Mouse (Mus musculus) thymus, adult 2 months (tissue): ENCODE results near the gene Rnf20. TPM values are rescaled to one million over a fixed set of nuclear protein-coding genes. Genes with fewer than 3 reads are reported as not detected.

Experiments used
- DNase-seq: peaks from one replicate; pipeline ENCODE4 v3.0.0; 2021
- H3K27ac ChIP-seq: fragments of 200-500 bp; 2 replicates; pipeline ENCODE4 v1.5.1; 2012; ENCODE audit warnings: low read length, control low read depth; ENCODE audit not compliant: control insufficient read depth, insufficient read depth
- H3K27me3 ChIP-seq: fragments of 200-500 bp; 2 replicates; pipeline ENCODE4 v1.6.1; 2012; ENCODE audit warnings: mild to moderate bottlenecking, low read length, moderate library complexity, mixed read lengths; ENCODE audit not compliant: control insufficient read depth, insufficient read depth
- H3K36me3 ChIP-seq: fragments of 200-500 bp; 2 replicates; pipeline ENCODE4 v1.6.1; 2012; ENCODE audit warnings: mild to moderate bottlenecking, low read length, moderate library complexity; ENCODE audit not compliant: control insufficient read depth, insufficient read depth
- H3K4me1 ChIP-seq: fragments of 200-500 bp; replicated peaks from 2 replicates; pipeline ENCODE4 v1.6.1; 2012; ENCODE audit warnings: low read length; ENCODE audit not compliant: control insufficient read depth, insufficient read depth
- H3K4me3 ChIP-seq: fragments of 200-500 bp; 2 replicates; pipeline ENCODE4 v1.5.1; 2012; ENCODE audit warnings: mild to moderate bottlenecking, low read length, control low read depth, moderate library complexity; ENCODE audit not compliant: control insufficient read depth, insufficient read depth
- CTCF ChIP-seq: fragments of 200-500 bp; IDR thresholded peaks from 2 replicates; pipeline ENCODE4 v1.5.1; 2012; ENCODE audit warnings: mild to moderate bottlenecking, control low read depth, low read length, moderate library complexity, borderline replicate concordance; ENCODE audit not compliant: control insufficient read depth, poor library complexity, insufficient read depth; ENCODE audit errors: extremely low read depth
- POLR2A ChIP-seq: fragments of 200-500 bp; IDR thresholded peaks from 2 replicates; pipeline ENCODE4 v1.6.1; 2012; ENCODE audit warnings: mild to moderate bottlenecking, low read length, control low read depth, moderate library complexity; ENCODE audit not compliant: control insufficient read depth, poor library complexity, insufficient read depth; ENCODE audit errors: extremely low read depth
- WGBS: fragments of 180-500 bp; shearing (Covaris S2); methylation state at CpG from one replicate; pipeline ENCODE4 v1.1.7; 2018; 5-methylcytosine and 5-hydroxymethylcytosine counted together
- polyA plus RNA-seq: library from polyadenylated mRNA; depleted of rRNA; stranded (reverse); fragments of >200 nt; gene quantifications from 2 replicates; pipeline ENCODE4 v1.2.3, GENCODE M21; 2012

The Rnf20 gene
- polyA plus RNA-seq, 1 experiment, result 34.6 TPM

DNA sequence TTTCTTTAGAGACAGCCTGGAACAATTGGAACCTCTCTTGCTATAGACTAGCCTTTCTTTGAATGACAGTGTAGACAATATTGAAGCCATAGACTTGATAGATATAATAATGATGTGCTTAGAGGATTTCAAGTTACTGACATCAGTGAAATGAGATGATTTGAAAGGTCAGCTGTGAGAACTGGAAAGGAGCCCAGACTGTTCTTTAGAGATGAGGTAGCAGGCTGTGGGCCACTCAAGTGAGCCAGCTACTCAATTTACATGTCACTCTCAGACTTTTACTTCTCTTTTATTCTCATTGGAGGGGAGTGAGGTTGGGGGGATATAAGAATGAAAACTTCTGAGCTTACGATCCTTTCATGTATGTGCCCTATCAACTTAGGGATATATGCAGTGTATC is 27.6 kb downstream of the Rnf20 start:
- Histone ChIP-seq H3K4me1 (no peaks in the 10 kb centered on the region), H3K4me3 (no peak overlapping the region), H3K27ac (no peak overlapping the region), H3K27me3 (no peaks in the 10 kb centered on the region), H3K36me3 (peaks cover 53% of the 10 kb centered on the region)
- no peak for DNase-seq
- TF ChIP-seq CTCF, result no peak
- TF ChIP-seq POLR2A, result no peak
- 90% methylated on average over 1 of the region's 1 CpGs for WGBS

DNA sequence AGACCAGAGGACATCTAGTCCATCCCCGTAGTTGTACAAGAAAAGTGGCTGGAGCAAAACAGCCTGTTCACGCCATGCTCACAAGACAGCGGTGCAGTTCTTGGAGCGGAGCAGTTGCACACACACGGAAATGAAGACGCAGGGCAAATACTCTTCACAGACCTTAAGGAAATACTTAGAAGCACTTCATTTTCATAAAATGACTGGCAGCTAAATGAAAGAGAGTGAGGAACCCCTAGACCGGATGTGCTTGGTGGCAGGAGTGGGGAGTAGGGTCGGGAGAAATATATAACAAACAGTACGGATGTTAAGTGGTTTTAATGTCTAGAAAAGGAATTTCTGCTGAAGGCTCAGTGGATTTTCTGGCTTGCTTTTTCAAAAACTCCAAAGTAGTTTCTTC is 29.9 kb downstream of the Rnf20 start:
- Histone ChIP-seq H3K36me3 (peaks cover 34% of the 10 kb centered on the region), H3K27ac (no peak overlapping the region), H3K27me3 (no peaks in the 10 kb centered on the region), H3K4me1 (no peaks in the 10 kb centered on the region), H3K4me3 (no peak overlapping the region)
- WGBS, result 95% methylated on average over 9 of the region's 9 CpGs
- no peak for TF ChIP-seq CTCF
- no peak for TF ChIP-seq POLR2A
- no peak for DNase-seq

DNA sequence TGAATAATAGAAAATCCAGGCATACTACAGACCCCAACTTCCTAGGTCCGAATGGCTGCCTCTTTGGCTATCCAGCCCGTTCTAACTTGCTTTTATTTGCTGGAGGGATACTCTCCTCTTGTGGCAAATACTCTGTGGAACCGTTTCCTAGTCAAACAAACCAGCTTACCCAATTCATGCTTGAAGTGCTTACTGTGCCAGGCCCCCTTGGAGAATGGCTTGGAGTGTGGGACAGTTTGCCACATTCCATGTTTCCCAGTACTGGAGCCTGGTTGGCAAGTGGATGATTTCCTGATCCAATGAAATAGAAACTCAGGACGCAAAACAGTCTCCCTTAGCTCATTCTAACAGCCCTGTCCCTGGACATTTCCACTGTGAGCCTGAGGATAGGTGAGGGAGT is 30.4 kb downstream of the Rnf20 start:
- 97% methylated on average over 4 of the region's 4 CpGs for WGBS
- TF ChIP-seq POLR2A, result no peak
- no peak for TF ChIP-seq CTCF
- H3K36me3 ChIP-seq, result peaks cover 29% of the 10 kb centered on the region
- H3K27ac ChIP-seq, result no peak overlapping the region
- H3K4me3 ChIP-seq, result no peak overlapping the region
- no peaks in the 10 kb centered on the region for H3K27me3 ChIP-seq
- H3K4me1 ChIP-seq, result no peaks in the 10 kb centered on the region
- no peak for DNase-seq

DNA sequence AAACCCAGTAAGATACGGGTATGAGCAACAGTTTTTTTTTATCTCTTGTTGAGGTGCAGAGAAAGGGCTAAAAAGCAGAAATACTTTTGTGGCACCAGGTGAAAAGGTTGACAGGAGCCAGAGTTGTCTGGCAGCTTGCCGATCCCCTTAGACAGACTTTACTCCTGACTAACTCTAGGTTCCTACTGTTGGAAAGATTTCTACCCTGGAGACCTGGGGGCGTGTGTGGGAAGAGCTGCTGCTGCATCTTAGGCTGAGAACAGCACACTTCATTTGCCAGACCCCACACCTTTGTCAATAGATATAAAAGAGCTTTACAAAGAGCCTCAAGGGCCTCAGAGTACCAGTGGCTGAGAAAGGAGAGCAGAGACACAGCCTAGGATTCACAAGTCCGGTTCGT is 33.0 kb downstream of the Rnf20 start:
- TF ChIP-seq CTCF (no peak), POLR2A (no peak)
- H3K4me1 ChIP-seq, result no peaks in the 10 kb centered on the region
- no peak overlapping the region for H3K27ac ChIP-seq
- H3K27me3 ChIP-seq, result no peaks in the 10 kb centered on the region
- 90% methylated on average over 5 of the region's 5 CpGs for WGBS
- no peak overlapping the region for H3K4me3 ChIP-seq
- no peak for DNase-seq
- H3K36me3 ChIP-seq, result peaks cover 13% of the 10 kb centered on the region

DNA sequence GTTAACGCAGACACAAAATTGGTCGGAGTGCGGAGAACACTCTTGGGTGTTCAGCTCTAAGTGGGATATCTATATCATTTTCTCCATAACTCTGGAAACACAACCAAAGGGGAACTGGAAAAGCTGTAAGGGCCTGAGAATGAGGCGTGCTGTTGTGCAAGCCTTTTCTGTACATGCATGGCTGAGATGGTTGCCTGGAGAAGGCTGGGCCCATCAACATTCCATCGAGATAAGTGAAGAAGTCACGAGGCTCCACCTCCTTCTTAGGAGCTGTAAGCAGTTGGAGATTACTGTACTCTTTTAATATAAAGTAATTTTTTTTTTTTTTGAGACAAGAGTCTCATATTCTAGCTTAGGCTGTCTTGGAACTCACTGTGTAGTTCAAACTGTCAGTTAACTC is 44.3 kb downstream of the Rnf20 start:
- no peak overlapping the region for H3K27ac ChIP-seq
- WGBS, result 93% methylated on average over 6 of the region's 6 CpGs
- H3K4me1 ChIP-seq, result no peaks in the 10 kb centered on the region
- DNase-seq, result no peak
- TF ChIP-seq POLR2A (no peak), CTCF (no peak)
- H3K4me3 ChIP-seq, result no peak overlapping the region
- H3K36me3 ChIP-seq, result no peaks in the 10 kb centered on the region
- no peaks in the 10 kb centered on the region for H3K27me3 ChIP-seq

DNA sequence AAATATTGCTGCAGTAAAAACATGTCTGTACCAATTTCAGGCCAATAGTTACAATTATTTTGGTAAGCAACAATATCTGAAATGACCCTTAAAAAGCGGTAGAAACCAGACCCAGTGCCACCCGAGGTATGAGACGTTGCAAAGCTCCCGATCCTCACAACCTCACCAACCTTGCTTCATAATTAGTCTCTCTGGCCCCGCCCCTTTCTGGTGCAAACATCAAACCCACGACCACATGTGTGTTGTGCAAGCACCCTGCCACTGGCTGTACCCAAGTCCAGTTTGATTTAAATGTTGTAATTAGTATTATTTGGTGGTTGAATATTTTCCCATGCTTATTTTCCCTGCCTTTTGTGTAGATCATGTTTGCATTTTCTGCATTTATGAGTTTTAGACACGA is 45.0 kb downstream of the Rnf20 start:
- Histone ChIP-seq H3K27me3 (no peaks in the 10 kb centered on the region), H3K4me1 (no peaks in the 10 kb centered on the region), H3K27ac (no peak overlapping the region), H3K36me3 (no peaks in the 10 kb centered on the region), H3K4me3 (no peak overlapping the region)
- no peak for DNase-seq
- TF ChIP-seq POLR2A (no peak), CTCF (no peak)
- 76% methylated on average over 7 of the region's 7 CpGs for WGBS

DNA sequence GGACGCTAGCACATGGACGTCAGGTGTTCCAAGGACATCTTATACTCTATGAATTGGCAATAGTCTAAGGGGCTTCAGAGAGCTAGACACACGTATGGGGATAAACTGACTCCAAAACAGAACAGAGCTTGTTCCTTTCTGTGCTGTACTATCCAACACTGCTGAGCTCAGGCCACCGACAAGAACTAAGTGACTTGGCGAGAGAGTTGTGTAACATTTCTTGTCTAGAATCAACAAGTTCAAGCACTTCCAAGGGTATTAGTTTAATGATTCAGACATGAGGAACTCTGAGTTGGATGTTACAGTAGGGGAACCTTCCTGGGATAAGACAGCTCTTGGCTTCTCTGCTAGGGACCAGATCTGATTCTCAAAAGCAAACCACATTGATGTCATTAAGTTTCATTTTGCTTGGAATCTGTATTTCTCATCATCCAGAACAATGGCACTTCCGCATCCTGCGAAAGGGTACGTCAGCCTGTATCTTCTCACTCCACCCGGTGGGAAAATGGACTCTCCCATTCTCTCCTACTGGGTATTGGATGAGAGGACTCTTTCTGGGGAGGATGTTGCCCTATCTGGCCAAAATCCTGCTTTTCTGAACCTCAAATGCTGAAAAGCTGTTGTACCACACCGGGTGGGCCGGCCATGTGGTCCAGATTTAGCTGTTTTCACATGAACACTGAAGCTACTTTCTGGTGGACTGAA is 48.5 kb downstream of the Rnf20 start:
- no peak overlapping the region for H3K4me3 ChIP-seq
- H3K36me3 ChIP-seq, result no peaks in the 10 kb centered on the region
- TF ChIP-seq CTCF (no peak), POLR2A (no peak)
- DNase-seq, result no peak
- WGBS, result 96% methylated on average over 11 of the region's 11 CpGs
- no peaks in the 10 kb centered on the region for H3K27me3 ChIP-seq
- H3K4me1 ChIP-seq, result no peaks in the 10 kb centered on the region
- no peak overlapping the region for H3K27ac ChIP-seq
